Mouse (Mus musculus): ENCODE data around the gene Atp6v0c. TPM values are rescaled to one million over a fixed set of nuclear protein-coding genes. Genes with fewer than 3 reads are reported as not detected.

Atp6v0c gene
- polyA plus RNA-seq (2017; shearing (Covaris generic)) = 100 to 1,000 TPM; 291 to 333 TPM

GRCm38 (mm10) chr17:24169317-24170065 is at the start of gene Atp6v0c:
Gene Atp6v0c, minus strand, starts transcription at chr17:24169702.

GRCm38 (mm10) chr17:24209043-24209915 is 39.8 kb upstream of the Atp6v0c start, which contains the start of gene Ntn3:
Gene Ntn3, minus strand, starts transcription at chr17:24209531.

GRCm38 (mm10) chr17:24205284-24205888 is 35.9 kb upstream of the Atp6v0c start, which contains the start of gene Tbc1d24:
Gene Tbc1d24, minus strand, starts transcription at chr17:24205562.

GRCm38 (mm10) chr17:24163176-24163962 is 6.1 kb downstream of the Atp6v0c start, which contains the start of gene Amdhd2:
Gene Amdhd2, minus strand, starts transcription at chr17:24163766.

GRCm38 (mm10) chr17:24150824-24151223 is 18.7 kb downstream of the Atp6v0c start, which contains the start of gene Pdpk1:
Gene Pdpk1, minus strand, starts transcription at chr17:24150924.

Other genes with a start within 250 kb of the Atp6v0c start
- not detected for gene Sbp, start 228.0 kb downstream of the Atp6v0c start, polyA plus RNA-seq (2017; shearing (Covaris generic))
- gene Sbpl, start 214.4 kb downstream of the Atp6v0c start, polyA plus RNA-seq (2017; shearing (Covaris generic)) = not detected
- gene Prss30, start 189.1 kb downstream of the Atp6v0c start, polyA plus RNA-seq (2017; shearing (Covaris generic)) = 1 to 10 TPM in 1 of 2 experiments, not detected in 1; 1.2 TPM
- gene Prss22, start 171.6 kb downstream of the Atp6v0c start, polyA plus RNA-seq (2017; shearing (Covaris generic)) = not detected
- gene Prss27, start 131.6 kb downstream of the Atp6v0c start, polyA plus RNA-seq (2017; shearing (Covaris generic)) = 1 to 10 TPM in 1 of 2 experiments, under 1 TPM in 1; 0.58 to 2.5 TPM
- 10 to 100 TPM; 22.2 to 27.8 TPM for gene Kctd5, start 96.2 kb downstream of the Atp6v0c start, polyA plus RNA-seq (2017; shearing (Covaris generic))
- 10 to 100 TPM; 39.9 to 43.6 TPM for gene Pdpk1, start 18.8 kb downstream of the Atp6v0c start, polyA plus RNA-seq (2017; shearing (Covaris generic))
- 10 to 100 TPM; 33.0 to 37.4 TPM for gene Amdhd2, start 5.9 kb downstream of the Atp6v0c start, polyA plus RNA-seq (2017; shearing (Covaris generic))
- 1 to 10 TPM in 1 of 2 experiments, under 1 TPM in 1; 0.75 to 4.4 TPM for gene Tbc1d24, start 35.9 kb upstream of the Atp6v0c start, polyA plus RNA-seq (2017; shearing (Covaris generic))
- under 1 TPM; 0.07 to 0.84 TPM for gene Ntn3, start 39.8 kb upstream of the Atp6v0c start, polyA plus RNA-seq (2017; shearing (Covaris generic))
- gene Tedc2, start 51.1 kb upstream of the Atp6v0c start, polyA plus RNA-seq (2017; shearing (Covaris generic)) = 1 to 10 TPM; 4.0 to 5.1 TPM
- gene Ccnf, start 81.8 kb upstream of the Atp6v0c start, polyA plus RNA-seq (2017; shearing (Covaris generic)) = 1 to 10 TPM in 1 of 2 experiments, under 1 TPM in 1; 0.71 to 2.7 TPM
- under 1 TPM; 0.20 to 0.24 TPM for gene Abca17, start 181.4 kb upstream of the Atp6v0c start, polyA plus RNA-seq (2017; shearing (Covaris generic))
- gene Abca3, start 182.2 kb upstream of the Atp6v0c start, polyA plus RNA-seq (2017; shearing (Covaris generic)) = 10 to 100 TPM; 28.9 to 30.9 TPM
- 100 to 1,000 TPM; 167 to 196 TPM for gene Rnps1, start 244.9 kb upstream of the Atp6v0c start, polyA plus RNA-seq (2017; shearing (Covaris generic))